Mouse (Mus musculus) olfactory bulb, adult 2 months (tissue): ENCODE measurements around the gene Sema3e. TPM values are rescaled to one million over a fixed set of nuclear protein-coding genes. Genes with fewer than 3 reads are reported as not detected.

ENCODE experiments used
- H3K27ac ChIP-seq: fragments of 200-500 bp; 2 replicates; pipeline ENCODE4 v1.5.1; 2012; ENCODE audit warnings: low read depth, low read length; ENCODE audit not compliant: insufficient read depth
- H3K4me1 ChIP-seq: fragments of 200-500 bp; 2 replicates; pipeline ENCODE4 v1.6.1; 2012; ENCODE audit warnings: low read length; ENCODE audit not compliant: control insufficient read depth, insufficient read depth
- H3K4me3 ChIP-seq: fragments of 200-500 bp; 2 replicates; pipeline ENCODE4 v1.5.1; 2012; ENCODE audit warnings: mild to moderate bottlenecking, low read depth, low read length, moderate library complexity; ENCODE audit not compliant: insufficient read depth
- CTCF ChIP-seq: fragments of 200-500 bp; IDR thresholded peaks from 2 replicates; pipeline ENCODE4 v1.5.1; 2012; ENCODE audit warnings: low read depth, mild to moderate bottlenecking, low read length, moderate library complexity; ENCODE audit not compliant: insufficient read depth
- POLR2A ChIP-seq: fragments of 200-500 bp; IDR thresholded peaks from 2 replicates; pipeline ENCODE4 v1.6.1; 2012; ENCODE audit warnings: mild to moderate bottlenecking, low read depth, low read length, moderate library complexity; ENCODE audit not compliant: insufficient read depth
- WGBS: fragments of 180-500 bp; shearing (Covaris S2); methylation state at CpG from one replicate; pipeline ENCODE4 v1.1.7; 2018; 5-methylcytosine and 5-hydroxymethylcytosine counted together
- polyA plus RNA-seq: library from polyadenylated mRNA; stranded (reverse); fragments of >200 nt; gene quantifications from 2 replicates; pipeline ENCODE4 v1.2.4, GENCODE M21; 2012; ENCODE audit warnings: low replicate concordance; ENCODE audit not compliant: missing spikeins, insufficient read depth, insufficient read length

The Sema3e gene
- polyA plus RNA-seq, 1 experiment, result not detected

GRCm38 (mm10) chr5:13992734-13993396 lies 32.2 kb upstream of the Sema3e start:
- Histone ChIP-seq H3K4me1 (no peaks in the 10 kb centered on the region), H3K4me3 (no peak overlapping the region), H3K27ac (no peak overlapping the region)
- TF ChIP-seq POLR2A (no peak), CTCF (no peak)
- 46% methylated on average over 11 of the region's 11 CpGs for WGBS

DNA sequence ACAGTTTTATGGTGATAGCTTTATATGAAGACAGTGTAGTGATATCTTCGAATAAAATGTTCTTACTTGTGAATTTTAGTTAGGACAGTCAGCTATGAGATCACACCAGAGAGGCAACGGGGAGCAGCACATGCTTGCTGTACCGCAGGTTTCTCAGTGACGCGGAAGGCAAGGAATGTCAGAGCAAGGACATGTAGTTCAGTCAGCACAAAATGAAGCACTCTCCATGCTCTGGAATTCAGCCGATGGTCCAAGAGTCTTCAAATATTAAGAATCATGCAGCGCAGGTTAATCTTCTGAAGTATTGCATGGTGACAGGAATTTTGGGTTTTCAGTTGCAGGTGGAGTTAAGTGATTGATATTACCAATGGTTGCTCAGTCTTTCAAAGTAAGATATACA lies 3.3 kb downstream of the Sema3e start:
- Histone ChIP-seq H3K27ac (no peak overlapping the region), H3K4me1 (peaks cover 9% of the 10 kb centered on the region), H3K4me3 (no peak overlapping the region)
- 89% methylated on average over 7 of the region's 7 CpGs for WGBS
- no peak for TF ChIP-seq CTCF
- TF ChIP-seq POLR2A, result no peak

GRCm38 (mm10) chr5:14030796-14031195 lies 5.7 kb downstream of the Sema3e start:
- TF ChIP-seq CTCF, result no peak
- no peak for TF ChIP-seq POLR2A
- Histone ChIP-seq H3K4me3 (no peak overlapping the region), H3K4me1 (peaks cover under 1% of the 10 kb centered on the region; the same call in 1 of the 2 replicates), H3K27ac (no peak overlapping the region)
- 92% methylated on average over 1 of the region's 1 CpGs for WGBS

DNA sequence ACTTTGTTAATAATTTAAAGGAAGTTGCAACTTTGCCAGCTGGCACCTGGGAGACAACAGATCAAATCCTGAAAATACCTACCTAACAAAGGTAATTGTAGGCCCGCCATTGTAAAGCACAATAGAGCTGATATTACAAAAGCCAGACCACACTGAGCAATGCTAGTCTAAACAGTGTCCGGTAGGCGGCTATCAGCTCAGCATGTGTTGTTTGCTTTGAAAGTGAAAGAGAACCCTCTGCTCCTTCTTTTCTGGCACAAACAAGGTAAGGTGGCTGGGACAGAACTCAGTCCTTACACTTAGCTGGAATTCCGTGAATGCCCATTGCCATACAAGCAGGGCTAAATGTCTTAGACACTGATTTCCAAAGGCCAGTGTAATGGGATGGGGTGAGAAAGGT lies 7.0 kb downstream of the Sema3e start:
- Histone ChIP-seq H3K4me1 (no peaks in the 10 kb centered on the region), H3K4me3 (no peak overlapping the region), H3K27ac (no peak overlapping the region)
- WGBS, result 68% methylated on average over 4 of the region's 4 CpGs
- TF ChIP-seq POLR2A, result no peak

DNA sequence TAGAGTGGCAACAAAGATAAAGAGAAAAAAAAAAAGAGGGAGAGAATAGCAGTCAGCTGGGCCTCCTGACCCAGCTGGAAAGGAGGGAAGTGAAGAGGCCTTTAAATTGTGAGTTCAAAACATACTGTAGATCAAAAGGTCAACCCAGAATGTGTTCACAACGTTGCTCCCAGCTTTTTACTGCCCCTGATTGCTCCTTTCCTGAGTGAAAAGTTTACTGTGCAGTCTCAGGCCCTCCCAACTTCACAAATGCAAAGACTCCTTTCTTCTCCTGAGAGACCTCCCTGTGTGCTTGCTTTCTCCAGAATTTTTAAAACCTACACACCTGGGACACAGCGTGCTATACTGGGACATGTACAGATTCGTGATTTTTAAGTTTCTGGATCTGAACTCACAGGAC lies 8.2 kb downstream of the Sema3e start:
- no peak overlapping the region for H3K4me3 ChIP-seq
- no peak overlapping the region for H3K27ac ChIP-seq
- TF ChIP-seq CTCF, result no peak
- TF ChIP-seq POLR2A, result no peak
- WGBS, result 53% methylated on average over 3 of the region's 3 CpGs
- H3K4me1 ChIP-seq, result no peaks in the 10 kb centered on the region

GRCm38 (mm10) chr5:14038813-14039496 lies 13.9 kb downstream of the Sema3e start:
- no peak overlapping the region for H3K4me3 ChIP-seq
- no peak overlapping the region for H3K27ac ChIP-seq
- H3K4me1 ChIP-seq, result peaks cover 4% of the 10 kb centered on the region; the same call in 1 of the 2 replicates
- 35% methylated on average over 9 of the region's 9 CpGs for WGBS
- no peak for TF ChIP-seq CTCF

DNA sequence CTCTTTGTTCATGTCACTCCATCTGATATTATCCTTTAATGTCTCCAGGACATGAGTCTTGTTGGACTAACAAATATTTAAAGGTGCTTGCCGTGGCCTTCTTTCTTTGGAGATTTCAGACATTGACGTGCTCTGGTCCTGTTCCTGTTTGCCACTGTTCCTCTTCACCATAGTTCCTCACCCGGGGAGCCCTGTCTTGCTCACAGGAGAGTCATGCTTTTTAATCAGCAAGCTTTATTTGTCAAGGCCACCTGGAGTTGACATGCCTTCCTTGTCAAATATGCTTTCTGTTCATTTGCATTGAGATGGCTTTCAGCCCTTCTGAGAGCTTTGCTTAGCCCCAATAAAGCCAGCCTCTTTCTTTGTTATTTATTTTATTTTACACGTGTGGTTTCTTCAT lies 15.1 kb downstream of the Sema3e start:
- H3K4me1 ChIP-seq, result peaks cover 4% of the 10 kb centered on the region; the same call in 1 of the 2 replicates
- H3K4me3 ChIP-seq, result no peak overlapping the region
- TF ChIP-seq CTCF, result no peak
- TF ChIP-seq POLR2A, result no peak
- 48% methylated on average over 4 of the region's 4 CpGs for WGBS
- no peak overlapping the region for H3K27ac ChIP-seq

GRCm38 (mm10) chr5:14043116-14043515 lies 18.0 kb downstream of the Sema3e start:
- H3K4me3 ChIP-seq, result no peak overlapping the region
- TF ChIP-seq CTCF (no peak), POLR2A (no peak)
- H3K4me1 ChIP-seq, result peaks cover 4% of the 10 kb centered on the region; the same call in 1 of the 2 replicates
- H3K27ac ChIP-seq, result no peak overlapping the region
- 86% methylated on average over 5 of the region's 5 CpGs for WGBS

DNA sequence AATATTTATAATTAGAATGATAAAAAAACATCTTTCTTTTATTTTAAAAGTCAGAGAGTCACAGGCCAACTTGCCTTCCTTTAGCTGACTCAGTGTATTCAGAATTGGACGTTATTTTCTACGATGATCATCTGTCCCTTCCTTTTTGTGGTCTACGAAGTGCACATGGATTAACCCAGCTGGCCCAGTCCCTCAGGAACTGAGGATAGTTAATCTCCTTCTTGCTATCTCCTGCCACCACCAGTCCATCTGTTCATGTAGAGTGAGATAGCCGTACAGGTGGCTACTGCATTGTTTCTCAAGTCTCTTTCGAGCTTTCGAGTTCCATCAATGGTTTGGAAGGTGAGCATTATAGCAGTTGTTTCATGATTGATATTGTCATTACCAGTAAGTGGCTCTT lies 18.9 kb downstream of the Sema3e start:
- WGBS, result 95% methylated on average over 6 of the region's 6 CpGs
- no peak for TF ChIP-seq POLR2A
- Histone ChIP-seq H3K4me1 (peaks cover 3% of the 10 kb centered on the region; the same call in 1 of the 2 replicates), H3K27ac (no peak overlapping the region), H3K4me3 (no peak overlapping the region)

DNA sequence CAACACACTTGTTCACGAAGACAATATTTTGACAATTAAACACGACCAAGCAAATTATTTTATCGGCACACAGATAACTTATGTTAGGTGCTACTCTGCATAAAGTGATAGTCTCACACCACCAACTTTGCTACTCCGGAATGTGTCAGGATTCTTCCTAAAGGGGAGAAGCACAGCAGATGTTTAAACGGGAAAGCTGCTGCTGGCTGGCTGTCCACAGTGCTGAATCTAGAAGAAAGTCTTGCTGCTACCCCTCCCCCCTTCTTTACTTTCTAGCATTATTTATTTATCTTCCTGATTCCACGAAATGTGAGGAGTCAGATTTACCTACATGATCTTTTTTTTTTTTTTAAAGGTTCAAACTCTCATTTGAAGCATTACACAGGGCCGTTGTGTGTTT lies 23.6 kb downstream of the Sema3e start:
- 30% methylated on average over 7 of the region's 7 CpGs for WGBS
- no peak for TF ChIP-seq CTCF
- no peak for TF ChIP-seq POLR2A
- Histone ChIP-seq H3K27ac (no peak overlapping the region), H3K4me1 (no peaks in the 10 kb centered on the region), H3K4me3 (no peak overlapping the region)
